Mouse (Mus musculus) adrenal gland, postnatal 14 days (tissue): Measurements from ENCODE around the gene Creb3l2. TPM values are rescaled to one million over a fixed set of nuclear protein-coding genes. Genes with fewer than 3 reads are reported as not detected.
A peak's percentile ranks its signal among the peaks of the same experiment; 100 is the strongest.

ENCODE experiments used
- DNase-seq: peaks from one replicate; pipeline ENCODE4 v3.0.0; 2021; ENCODE audit warnings: mixed read lengths
- total RNA-seq: library from RNA; stranded (reverse); gene quantifications from 2 replicates; pipeline ENCODE4 v1.2.3, GENCODE M21; 2021

The Creb3l2 gene
- total RNA-seq, 1 experiment from 2014 or later, result 50.0 TPM

GRCm38 (mm10) chr6:37325076-37325475, 116.9 kb downstream of the Creb3l2 start:
- no peak for DNase-seq

- DNase-seq, result no peak
Measured at GRCm38 (mm10) chr6:37322641-37323040, 119.3 kb downstream of the Creb3l2 start.

- no peak for DNase-seq
Measured at GRCm38 (mm10) chr6:37322088-37322487, 119.9 kb downstream of the Creb3l2 start.

- DNase-seq, result peak; percentile 32
Measured at GRCm38 (mm10) chr6:37317904-37318303, 124.0 kb downstream of the Creb3l2 start.

GRCm38 (mm10) chr6:37315440-37315839, 126.5 kb downstream of the Creb3l2 start:
- DNase-seq, result no peak

- DNase-seq, result no peak
Measured at GRCm38 (mm10) chr6:37310601-37311000, 131.3 kb downstream of the Creb3l2 start.

GRCm38 (mm10) chr6:37306616-37307015, 135.3 kb downstream of the Creb3l2 start:
- DNase-seq, result no peak

- DNase-seq, result no peak
Measured at GRCm38 (mm10) chr6:37300492-37300891, 141.5 kb downstream of the Creb3l2 start.

- DNase-seq, result peak; percentile 65
Measured at GRCm38 (mm10) chr6:37299562-37300390, 142.2 kb downstream of the Creb3l2 start, which contains the start of gene Dgki. Gene Dgki, minus strand, starts transcription at chr6:37300184.

GRCm38 (mm10) chr6:37298982-37299381, 143.0 kb downstream of the Creb3l2 start:
- no peak for DNase-seq

GRCm38 (mm10) chr6:37297744-37298482, 144.0 kb downstream of the Creb3l2 start:
- no peak for DNase-seq

GRCm38 (mm10) chr6:37292068-37292467, 149.9 kb downstream of the Creb3l2 start:
- no peak for DNase-seq

- no peak for DNase-seq
Measured at GRCm38 (mm10) chr6:37291171-37291570, 150.8 kb downstream of the Creb3l2 start.

- DNase-seq, result no peak
Measured at GRCm38 (mm10) chr6:37290691-37291090, 151.3 kb downstream of the Creb3l2 start.

GRCm38 (mm10) chr6:37286134-37286533, 155.8 kb downstream of the Creb3l2 start:
- DNase-seq, result no peak

GRCm38 (mm10) chr6:37284879-37285278, 157.1 kb downstream of the Creb3l2 start:
- no peak for DNase-seq

GRCm38 (mm10) chr6:37283336-37283735, 158.6 kb downstream of the Creb3l2 start:
- peak; percentile 26 for DNase-seq

GRCm38 (mm10) chr6:37282659-37283058, 159.3 kb downstream of the Creb3l2 start:
- no peak for DNase-seq

Other genes starting within 250 kb of the Creb3l2 start
- gene Dgki, start 142.0 kb downstream of the Creb3l2 start, total RNA-seq, result 2.2 and 2.4 TPM in 2 replicates
- 226 and 286 TPM in 2 replicates for gene Akr1d1, start 88.0 kb upstream of the Creb3l2 start, total RNA-seq